Mouse (Mus musculus) embryonic facial prominence, embryonic 10.5 days (tissue): Measurements from ENCODE around the gene Olfr1024. TPM values are rescaled to one million over a fixed set of nuclear protein-coding genes. Genes with fewer than 3 reads are reported as not detected.

Experiments
- DNase-seq: peaks from one replicate; pipeline ENCODE4 v3.0.0-alpha.2; 2017; ENCODE audit warnings: low spot score
- H3K27ac ChIP-seq: fragments of 300-500 bp; sonication (generic); replicated peaks from 2 replicates; pipeline ENCODE4 v1.5.1; 2016; ENCODE audit warnings: mild to moderate bottlenecking
- H3K27me3 ChIP-seq: fragments of 300-500 bp; sonication (generic); replicated peaks from 2 replicates; pipeline ENCODE4 v1.6.1; 2016; ENCODE audit warnings: low read depth, mild to moderate bottlenecking; ENCODE audit not compliant: poor library complexity, severe bottlenecking
- H3K36me3 ChIP-seq: fragments of 300-500 bp; sonication (generic); replicated peaks from 2 replicates; pipeline ENCODE4 v1.6.1; 2016; ENCODE audit warnings: mild to moderate bottlenecking, moderate library complexity
- H3K4me1 ChIP-seq: fragments of 300-500 bp; sonication (generic); 2 replicates; pipeline ENCODE4 v1.6.1; 2016
- H3K4me3 ChIP-seq: fragments of 300-500 bp; sonication (generic); 2 replicates; pipeline ENCODE4 v1.5.1; 2016; ENCODE audit warnings: mild to moderate bottlenecking, moderate library complexity
- H3K9me3 ChIP-seq: fragments of 300-500 bp; sonication (generic); 2 replicates; pipeline ENCODE4 v1.6.1; 2016; ENCODE audit warnings: mild to moderate bottlenecking
- WGBS: fragments of 180-500 bp; shearing (Covaris S2); methylation state at CpG from one replicate; pipeline ENCODE4 v1.1.7; 2016; 5-methylcytosine and 5-hydroxymethylcytosine counted together
- polyA plus RNA-seq: library from polyadenylated mRNA; unstranded; fragments of >200 nt; fragmentation: Nextera tagmentation; extraction: Ambion mirVana; gene quantifications from 2 replicates; pipeline ENCODE4 v1.2.1, GENCODE M21; 2016

Gene Olfr1024
- not detected in 2 replicates for polyA plus RNA-seq

GRCm38 (mm10) chr2:85904952-85905351 lies at the start of gene Olfr1024:
Gene Olfr1024, minus strand, starts transcription at chr2:85905052.
- Histone ChIP-seq H3K36me3 (no peaks in the 10 kb centered on the region), H3K27me3 (no peaks in the 10 kb centered on the region), H3K4me1 (no peaks in the 10 kb centered on the region), H3K4me3 (no peak within 1 kb of the TSS), H3K9me3 (no peaks in the 10 kb centered on the region; the same call in 1 of the 2 replicates), H3K27ac (no peak within 1 kb of the TSS)
- 89% methylated on average over 3 of the region's 3 CpGs for WGBS
- DNase-seq = no peak

GRCm38 (mm10) chr2:85950137-85950536 lies 45.3 kb upstream of the Olfr1024 start, which contains the start of gene Olfr1028:
Gene Olfr1028, plus strand, starts transcription at chr2:85950437.
- H3K4me1 ChIP-seq = no peaks in the 10 kb centered on the region
- no peak for DNase-seq
- 78% methylated on average over 1 of the region's 1 CpGs for WGBS
- H3K27ac ChIP-seq = no peak within 1 kb of the TSS
- no peaks in the 10 kb centered on the region for H3K36me3 ChIP-seq
- no peaks in the 10 kb centered on the region for H3K27me3 ChIP-seq
- no peak within 1 kb of the TSS for H3K4me3 ChIP-seq
- H3K9me3 ChIP-seq = no peaks in the 10 kb centered on the region

GRCm38 (mm10) chr2:85921258-85921657 lies 16.4 kb upstream of the Olfr1024 start, which contains the start of gene Olfr1026:
Gene Olfr1026, plus strand, starts transcription at chr2:85921558.
- no peaks in the 10 kb centered on the region for H3K36me3 ChIP-seq
- 90% methylated on average over 3 of the region's 3 CpGs for whole genome bisulfite sequencing
- DNase-seq = no peak
- no peak within 1 kb of the TSS for H3K4me3 ChIP-seq
- H3K4me1 ChIP-seq = no peaks in the 10 kb centered on the region
- no peaks in the 10 kb centered on the region for H3K27me3 ChIP-seq
- no peaks in the 10 kb centered on the region for H3K9me3 ChIP-seq
- H3K27ac ChIP-seq = no peak within 1 kb of the TSS

- H3K4me3 ChIP-seq = no peak within 1 kb of the TSS
- no peak for DNase-seq
These were observed 10.0 kb upstream of the Olfr1024 start, which contains the start of gene Olfr1025-ps1 for GRCm38 (mm10) chr2:85914893-85915292. Gene Olfr1025-ps1, plus strand, starts transcription at chr2:85915193.

GRCm38 (mm10) chr2:85913197-85913596 lies 8.3 kb upstream of the Olfr1024 start:
- no peaks in the 10 kb centered on the region for H3K9me3 ChIP-seq
- H3K4me1 ChIP-seq = no peaks in the 10 kb centered on the region
- H3K27ac ChIP-seq = no peak overlapping the region
- no peak for DNase-seq
- no peaks in the 10 kb centered on the region for H3K27me3 ChIP-seq
- H3K36me3 ChIP-seq = no peaks in the 10 kb centered on the region
- H3K4me3 ChIP-seq = no peak overlapping the region

More at GRCm38 (mm10) chr2:85914893-85915292, 10.0 kb upstream of the Olfr1024 start, which contains the start of gene Olfr1025-ps1:
- no peaks in the 10 kb centered on the region for H3K4me1 ChIP-seq
- no peak within 1 kb of the TSS for H3K27ac ChIP-seq
- H3K9me3 ChIP-seq = no peaks in the 10 kb centered on the region
- no peaks in the 10 kb centered on the region for H3K27me3 ChIP-seq
- 64% methylated on average over 1 of the region's 1 CpGs for WGBS
- no peaks in the 10 kb centered on the region for H3K36me3 ChIP-seq

GRCm38 (mm10) chr2:85885340-85885739 lies 19.5 kb downstream of the Olfr1024 start, which contains the start of gene Olfr1023:
Gene Olfr1023, plus strand, starts transcription at chr2:85885640.
- Histone ChIP-seq H3K4me3 (no peak within 1 kb of the TSS), H3K27ac (no peak within 1 kb of the TSS), H3K4me1 (no peaks in the 10 kb centered on the region), H3K9me3 (no peaks in the 10 kb centered on the region), H3K27me3 (no peaks in the 10 kb centered on the region), H3K36me3 (no peaks in the 10 kb centered on the region)
- 84% methylated on average over 2 of the region's 2 CpGs for WGBS
- no peak for DNase-seq

GRCm38 (mm10) chr2:85868294-85868693 lies 36.6 kb downstream of the Olfr1024 start, which contains the start of gene Olfr1022:
Gene Olfr1022, plus strand, starts transcription at chr2:85868594.
- no peak within 1 kb of the TSS for H3K27ac ChIP-seq
- H3K27me3 ChIP-seq = no peaks in the 10 kb centered on the region
- WGBS = 60% methylated on average over 2 of the region's 2 CpGs
- no peak within 1 kb of the TSS for H3K4me3 ChIP-seq
- H3K36me3 ChIP-seq = no peaks in the 10 kb centered on the region
- H3K4me1 ChIP-seq = no peaks in the 10 kb centered on the region
- no peak for DNase-seq
- H3K9me3 ChIP-seq = no peaks in the 10 kb centered on the region

Other genes with a start within 250 kb of the Olfr1024 start
- gene Olfr154, start 240.6 kb downstream of the Olfr1024 start, polyA plus RNA-seq = not detected in 2 replicates
- gene Olfr1006, start 226.3 kb downstream of the Olfr1024 start, polyA plus RNA-seq = not detected in 2 replicates
- not detected in 2 replicates for gene Olfr1008, start 215.6 kb downstream of the Olfr1024 start, polyA plus RNA-seq
- gene Olfr1009, start 189.6 kb downstream of the Olfr1024 start, polyA plus RNA-seq = not detected in 2 replicates
- gene Olfr1012, start 142.3 kb downstream of the Olfr1024 start, polyA plus RNA-seq = not detected in 2 replicates
- gene Olfr1013, start 138.0 kb downstream of the Olfr1024 start, polyA plus RNA-seq = not detected in 2 replicates
- gene Olfr1014, start 132.3 kb downstream of the Olfr1024 start, polyA plus RNA-seq = not detected in 2 replicates
- not detected in 2 replicates for gene Olfr1015, start 123.0 kb downstream of the Olfr1024 start, polyA plus RNA-seq
- not detected in 2 replicates for gene Olfr1016, start 102.5 kb downstream of the Olfr1024 start, polyA plus RNA-seq
- gene Olfr1018, start 86.6 kb downstream of the Olfr1024 start, polyA plus RNA-seq = not detected in 2 replicates
- not detected in 2 replicates for gene Olfr1019, start 59.6 kb downstream of the Olfr1024 start, polyA plus RNA-seq
- gene Olfr1020, start 58.0 kb downstream of the Olfr1024 start, polyA plus RNA-seq = not detected in 2 replicates
- gene Olfr1022, start 36.5 kb downstream of the Olfr1024 start, polyA plus RNA-seq = not detected in 2 replicates
- gene Olfr1023, start 19.4 kb downstream of the Olfr1024 start, polyA plus RNA-seq = not detected in 2 replicates
- gene Olfr1025-ps1, start 10.1 kb upstream of the Olfr1024 start, polyA plus RNA-seq = not detected in 2 replicates
- not detected in 2 replicates for gene Olfr1026, start 16.5 kb upstream of the Olfr1024 start, polyA plus RNA-seq
- gene Olfr1028, start 45.4 kb upstream of the Olfr1024 start, polyA plus RNA-seq = not detected in 2 replicates
- not detected in 2 replicates for gene Olfr1029, start 68.8 kb upstream of the Olfr1024 start, polyA plus RNA-seq
- not detected in 2 replicates for gene Olfr1030, start 74.2 kb upstream of the Olfr1024 start, polyA plus RNA-seq
- gene Olfr1031, start 85.3 kb upstream of the Olfr1024 start, polyA plus RNA-seq = not detected in 2 replicates
- not detected in 2 replicates for gene Olfr1032, start 100.5 kb upstream of the Olfr1024 start, polyA plus RNA-seq
- not detected in 2 replicates for gene Olfr1033, start 115.6 kb upstream of the Olfr1024 start, polyA plus RNA-seq
- not detected in 2 replicates for gene Olfr1034, start 140.8 kb upstream of the Olfr1024 start, polyA plus RNA-seq
- not detected in 2 replicates for gene Olfr1036, start 168.9 kb upstream of the Olfr1024 start, polyA plus RNA-seq
- not detected in 2 replicates for gene Olfr1037, start 182.3 kb upstream of the Olfr1024 start, polyA plus RNA-seq
- gene Olfr1039, start 230.9 kb upstream of the Olfr1024 start, polyA plus RNA-seq = not detected in 2 replicates
- gene Olfr1040, start 241.7 kb upstream of the Olfr1024 start, polyA plus RNA-seq = not detected in 2 replicates